Mouse (Mus musculus) ES-Bruce4 (cell line): ENCODE results near the gene Gm28048.

Experiments
- CTCF ChIP-seq: IDR thresholded peaks from one replicate; pipeline ENCODE4 v1.8.1; 2011; ENCODE audit warnings: low read depth, low read length
- EP300 ChIP-seq: IDR thresholded peaks from 2 replicates; pipeline ENCODE4 v1.6.1; 2011; ENCODE audit warnings: low read depth, low read length; ENCODE audit not compliant: insufficient read depth
- POLR2A ChIP-seq: IDR thresholded peaks from one replicate; pipeline ENCODE4 v1.8.1; 2011; ENCODE audit warnings: low read length; ENCODE audit not compliant: insufficient read depth

- TF ChIP-seq POLR2A (no peak), CTCF (no peak), EP300 (no peak)
These were observed 108.5 kb downstream of the Gm28048 start for GRCm38 (mm10) chr11:22873383-22873782.
